Mouse (Mus musculus): Measurements from ENCODE around the gene Suz12. TPM values are rescaled to one million over a fixed set of nuclear protein-coding genes. Genes with fewer than 3 reads are reported as not detected.

The Suz12 gene
- polyA plus RNA-seq, 1 experiment from 2014 or later, result 13.6 TPM

DNA sequence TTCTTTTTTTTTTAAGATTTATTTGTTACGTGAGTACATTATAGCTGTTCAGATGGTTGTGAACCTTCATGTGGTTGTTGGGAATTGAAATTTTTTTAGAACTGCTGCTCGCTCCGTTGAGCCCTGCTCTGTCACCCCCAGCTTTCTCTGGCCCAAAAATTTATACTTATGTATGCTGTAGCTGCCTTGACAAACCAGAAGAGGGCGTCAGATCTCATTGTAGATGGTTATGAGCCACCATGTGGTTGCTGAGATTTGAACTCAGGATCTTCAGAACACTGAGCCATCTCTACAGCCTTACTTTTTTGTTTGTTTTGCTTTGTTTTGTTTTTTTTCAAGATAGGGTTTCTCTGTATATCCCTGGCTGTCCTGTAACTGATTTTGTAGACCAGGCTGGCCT, 28.4 kb downstream of the Suz12 start:
- no peak for ATAC-seq
- H3K36me3 ChIP-seq (ENCODE audit: control insufficient read depth, insufficient read depth, low read length), result peaks cover 7% of the 10 kb centered on the region
- no peaks in the 10 kb centered on the region for H3K9me3 ChIP-seq (ENCODE audit: control insufficient read depth, low read length)
- no peak overlapping the region for H3K9ac ChIP-seq (ENCODE audit: low read depth, low read length)
- H3K4me3 ChIP-seq (ENCODE audit: low read length), result no peak overlapping the region
- H3K27ac ChIP-seq (ENCODE audit: low read length), result no peak overlapping the region
- WGBS, result 89% methylated on average over 4 of the region's 4 CpGs
- H3K4me2 ChIP-seq (ENCODE audit: low read depth, low read length), result no peak overlapping the region
- H3K27me3 ChIP-seq (replicated peaks; ENCODE audit: control insufficient read depth, insufficient read depth, low read length), result no peaks in the 10 kb centered on the region
- no peaks in the 10 kb centered on the region for H3K4me1 ChIP-seq (ENCODE audit: control insufficient read depth, insufficient read depth, low read length)

DNA sequence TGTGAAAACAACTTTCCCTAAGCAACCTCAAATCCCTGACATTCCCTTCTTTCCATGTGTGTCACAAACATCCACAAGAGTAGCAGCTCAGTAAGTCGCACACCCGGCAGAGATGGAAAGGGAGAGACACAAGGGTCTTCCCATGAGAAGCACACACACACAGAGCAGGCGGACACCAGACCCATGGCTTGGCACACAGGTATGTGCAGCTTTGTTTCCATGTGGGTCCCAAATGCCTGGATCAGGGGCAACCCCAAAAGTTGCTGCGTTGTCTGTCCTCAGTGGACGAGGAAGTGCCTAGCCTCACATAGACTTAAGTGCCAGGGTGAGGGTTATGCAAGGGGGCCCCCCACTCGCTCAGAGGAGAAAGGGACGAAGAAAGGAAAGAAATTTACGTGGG, 44.6 kb downstream of the Suz12 start:
- 76% methylated on average over 8 of the region's 8 CpGs for WGBS
- Histone ChIP-seq H3K4me3 (ENCODE audit: low read length) (no peak overlapping the region), H3K9ac (ENCODE audit: low read depth, low read length) (no peak overlapping the region), H3K36me3 (ENCODE audit: control insufficient read depth, insufficient read depth, low read length) (peaks cover 11% of the 10 kb centered on the region; the same call in 1 of the 2 replicates), H3K9me3 (ENCODE audit: control insufficient read depth, low read length) (no peaks in the 10 kb centered on the region), H3K4me1 (ENCODE audit: control insufficient read depth, insufficient read depth, low read length) (no peaks in the 10 kb centered on the region), H3K27me3 (replicated peaks; ENCODE audit: control insufficient read depth, insufficient read depth, low read length) (no peaks in the 10 kb centered on the region), H3K4me2 (ENCODE audit: low read depth, low read length) (no peak overlapping the region), H3K27ac (ENCODE audit: low read length) (no peak overlapping the region)
- ATAC-seq, result no peak

- Histone ChIP-seq H3K27me3 (replicated peaks; ENCODE audit: control insufficient read depth, insufficient read depth, low read length) (no peaks in the 10 kb centered on the region), H3K36me3 (ENCODE audit: control insufficient read depth, insufficient read depth, low read length) (no peaks in the 10 kb centered on the region), H3K4me3 (ENCODE audit: low read length) (no peak overlapping the region), H3K4me2 (ENCODE audit: low read depth, low read length) (no peak overlapping the region), H3K9ac (ENCODE audit: low read depth, low read length) (no peak overlapping the region), H3K9me3 (ENCODE audit: control insufficient read depth, low read length) (no peaks in the 10 kb centered on the region), H3K4me1 (ENCODE audit: control insufficient read depth, insufficient read depth, low read length) (no peaks in the 10 kb centered on the region), H3K27ac (ENCODE audit: low read length) (no peak overlapping the region)
- ATAC-seq, result no peak
- WGBS, result 57% methylated on average over 10 of the region's 10 CpGs
These were observed 49.9 kb downstream of the Suz12 start for GRCm38 (mm10) chr11:80042615-80043418.

- ATAC-seq, result no peak
- 89% methylated on average over 8 of the region's 8 CpGs for WGBS
These were observed 50.5 kb downstream of the Suz12 start for GRCm38 (mm10) chr11:80043419-80043817.

DNA sequence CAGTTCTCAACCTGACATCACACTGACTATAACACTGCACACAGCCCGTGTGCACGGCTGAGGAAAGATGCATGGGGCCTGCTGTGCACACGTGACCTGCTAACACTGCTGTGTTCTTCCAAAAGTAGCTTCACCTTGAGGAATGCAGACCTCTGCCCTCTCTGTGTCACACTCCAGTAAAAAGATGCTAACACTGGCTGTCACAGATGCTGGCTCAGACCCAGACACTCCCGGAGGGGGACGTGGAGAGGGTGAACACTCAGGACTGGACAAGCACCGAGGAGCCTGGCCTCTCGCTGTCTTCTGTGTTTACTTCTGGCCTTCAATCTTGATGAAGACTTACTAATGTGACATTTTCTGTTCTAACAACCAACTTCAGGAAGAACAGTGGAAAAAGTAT, 54.0 kb downstream of the Suz12 start:
- 77% methylated on average over 7 of the region's 7 CpGs for WGBS
- no peak for ATAC-seq
- Histone ChIP-seq H3K4me2 (ENCODE audit: low read depth, low read length) (no peak overlapping the region), H3K27me3 (replicated peaks; ENCODE audit: control insufficient read depth, insufficient read depth, low read length) (no peaks in the 10 kb centered on the region), H3K4me1 (ENCODE audit: control insufficient read depth, insufficient read depth, low read length) (no peaks in the 10 kb centered on the region), H3K9me3 (ENCODE audit: control insufficient read depth, low read length) (no peaks in the 10 kb centered on the region), H3K36me3 (ENCODE audit: control insufficient read depth, insufficient read depth, low read length) (peaks cover 6% of the 10 kb centered on the region; the same call in 1 of the 2 replicates), H3K9ac (ENCODE audit: low read depth, low read length) (no peak overlapping the region), H3K4me3 (ENCODE audit: low read length) (no peak overlapping the region), H3K27ac (ENCODE audit: low read length) (no peak overlapping the region)

More at GRCm38 (mm10) chr11:80043419-80043817, 50.5 kb downstream of the Suz12 start:
- Histone ChIP-seq H3K27ac (ENCODE audit: low read length) (no peak overlapping the region), H3K4me1 (ENCODE audit: control insufficient read depth, insufficient read depth, low read length) (no peaks in the 10 kb centered on the region), H3K36me3 (ENCODE audit: control insufficient read depth, insufficient read depth, low read length) (peaks cover 5% of the 10 kb centered on the region; the same call in 1 of the 2 replicates), H3K4me2 (ENCODE audit: low read depth, low read length) (no peak overlapping the region), H3K9me3 (ENCODE audit: control insufficient read depth, low read length) (no peaks in the 10 kb centered on the region), H3K4me3 (ENCODE audit: low read length) (no peak overlapping the region), H3K27me3 (replicated peaks; ENCODE audit: control insufficient read depth, insufficient read depth, low read length) (no peaks in the 10 kb centered on the region), H3K9ac (ENCODE audit: low read depth, low read length) (no peak overlapping the region)

- no peaks in the 10 kb centered on the region for H3K27me3 ChIP-seq (replicated peaks; ENCODE audit: control insufficient read depth, insufficient read depth, low read length)
- no peak for ATAC-seq
- no peaks in the 10 kb centered on the region for H3K9me3 ChIP-seq (ENCODE audit: control insufficient read depth, low read length)
- no peaks in the 10 kb centered on the region for H3K4me1 ChIP-seq (ENCODE audit: control insufficient read depth, insufficient read depth, low read length)
- WGBS, result 31% methylated on average over 2 of the region's 2 CpGs
- H3K9ac ChIP-seq (ENCODE audit: low read depth, low read length), result no peak overlapping the region
- no peak overlapping the region for H3K4me2 ChIP-seq (ENCODE audit: low read depth, low read length)
- H3K4me3 ChIP-seq (ENCODE audit: low read length), result no peak overlapping the region
- peaks cover 6% of the 10 kb centered on the region; the same call in 1 of the 2 replicates for H3K36me3 ChIP-seq (ENCODE audit: control insufficient read depth, insufficient read depth, low read length)
- no peak overlapping the region for H3K27ac ChIP-seq (ENCODE audit: low read length)
These were observed 57.2 kb downstream of the Suz12 start for GRCm38 (mm10) chr11:80050088-80050487.

DNA sequence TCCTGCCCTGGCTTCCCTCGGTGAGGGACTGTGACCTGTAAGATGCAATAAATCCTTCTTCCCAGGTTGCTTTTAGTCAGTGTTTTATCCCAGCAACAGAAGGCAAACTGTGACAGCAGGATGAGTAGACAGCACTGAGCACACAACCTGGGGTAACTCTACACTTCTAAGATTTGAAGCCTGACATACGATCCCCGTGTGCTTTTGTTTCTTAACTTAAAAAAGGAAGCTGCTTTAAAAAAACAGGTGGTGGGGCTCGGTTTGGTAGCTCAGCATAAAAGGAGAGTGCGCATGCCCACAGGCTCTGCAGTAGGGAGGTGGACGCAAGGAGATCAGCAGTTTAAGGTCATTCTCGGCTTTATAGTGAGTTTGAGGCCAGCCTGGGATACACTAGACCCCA, 59.5 kb downstream of the Suz12 start:
- Histone ChIP-seq H3K36me3 (ENCODE audit: control insufficient read depth, insufficient read depth, low read length) (peaks cover 9% of the 10 kb centered on the region; the same call in 1 of the 2 replicates), H3K4me2 (ENCODE audit: low read depth, low read length) (no peak overlapping the region), H3K9me3 (ENCODE audit: control insufficient read depth, low read length) (no peaks in the 10 kb centered on the region), H3K4me1 (ENCODE audit: control insufficient read depth, insufficient read depth, low read length) (no peaks in the 10 kb centered on the region), H3K27me3 (replicated peaks; ENCODE audit: control insufficient read depth, insufficient read depth, low read length) (no peaks in the 10 kb centered on the region), H3K27ac (ENCODE audit: low read length) (no peak overlapping the region), H3K4me3 (ENCODE audit: low read length) (no peak overlapping the region), H3K9ac (ENCODE audit: low read depth, low read length) (no peak overlapping the region)
- WGBS, result 69% methylated on average over 7 of the region's 7 CpGs
- ATAC-seq, result no peak

GRCm38 (mm10) chr11:80053171-80053570, 60.3 kb downstream of the Suz12 start:
- Histone ChIP-seq H3K9ac (ENCODE audit: low read depth, low read length) (no peak overlapping the region), H3K4me2 (ENCODE audit: low read depth, low read length) (no peak overlapping the region), H3K27ac (ENCODE audit: low read length) (no peak overlapping the region), H3K27me3 (replicated peaks; ENCODE audit: control insufficient read depth, insufficient read depth, low read length) (no peaks in the 10 kb centered on the region), H3K9me3 (ENCODE audit: control insufficient read depth, low read length) (no peaks in the 10 kb centered on the region), H3K4me3 (ENCODE audit: low read length) (no peak overlapping the region), H3K36me3 (ENCODE audit: control insufficient read depth, insufficient read depth, low read length) (peaks cover 10% of the 10 kb centered on the region; the same call in 1 of the 2 replicates), H3K4me1 (ENCODE audit: control insufficient read depth, insufficient read depth, low read length) (no peaks in the 10 kb centered on the region)
- ATAC-seq, result no peak
- WGBS, result 87% methylated on average over 5 of the region's 5 CpGs

DNA sequence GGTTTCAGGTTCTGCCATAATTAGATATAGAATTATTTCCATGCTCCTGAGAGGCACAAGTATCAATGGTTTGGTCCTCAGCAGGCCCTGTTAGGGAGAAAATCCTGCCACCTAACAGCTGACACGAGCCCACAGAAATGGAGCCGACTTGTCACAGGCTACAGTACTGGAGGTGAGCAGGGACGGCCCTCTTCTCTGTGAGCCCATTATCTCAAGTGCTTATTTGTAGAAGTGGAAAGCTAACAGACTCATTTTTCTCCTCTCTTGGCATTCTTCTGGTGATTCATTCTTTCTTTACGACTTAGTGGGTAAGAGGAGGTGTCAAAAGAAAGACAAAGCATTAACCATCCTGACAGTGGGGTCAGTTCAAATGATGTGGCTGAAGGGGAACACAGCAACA, 61.8 kb downstream of the Suz12 start:
- Histone ChIP-seq H3K27me3 (replicated peaks; ENCODE audit: control insufficient read depth, insufficient read depth, low read length) (no peaks in the 10 kb centered on the region), H3K36me3 (ENCODE audit: control insufficient read depth, insufficient read depth, low read length) (peaks cover 6% of the 10 kb centered on the region; the same call in 1 of the 2 replicates), H3K9me3 (ENCODE audit: control insufficient read depth, low read length) (no peaks in the 10 kb centered on the region), H3K4me2 (ENCODE audit: low read depth, low read length) (no peak overlapping the region), H3K27ac (ENCODE audit: low read length) (no peak overlapping the region), H3K9ac (ENCODE audit: low read depth, low read length) (no peak overlapping the region), H3K4me1 (ENCODE audit: control insufficient read depth, insufficient read depth, low read length) (no peaks in the 10 kb centered on the region), H3K4me3 (ENCODE audit: low read length) (no peak overlapping the region)
- no peak for ATAC-seq
- WGBS, result 60% methylated on average over 4 of the region's 4 CpGs
